Mouse (Mus musculus) cerebellum, postnatal 10 days (tissue): ENCODE measurements around the gene Pdzd8.

Experiments
- DNase-seq, 2 experiments: peaks; one replicate each; pipeline ENCODE4 v3.0.0; 2021; ENCODE audit warnings: mixed read lengths in 2 of 2

The Pdzd8 gene

DNA sequence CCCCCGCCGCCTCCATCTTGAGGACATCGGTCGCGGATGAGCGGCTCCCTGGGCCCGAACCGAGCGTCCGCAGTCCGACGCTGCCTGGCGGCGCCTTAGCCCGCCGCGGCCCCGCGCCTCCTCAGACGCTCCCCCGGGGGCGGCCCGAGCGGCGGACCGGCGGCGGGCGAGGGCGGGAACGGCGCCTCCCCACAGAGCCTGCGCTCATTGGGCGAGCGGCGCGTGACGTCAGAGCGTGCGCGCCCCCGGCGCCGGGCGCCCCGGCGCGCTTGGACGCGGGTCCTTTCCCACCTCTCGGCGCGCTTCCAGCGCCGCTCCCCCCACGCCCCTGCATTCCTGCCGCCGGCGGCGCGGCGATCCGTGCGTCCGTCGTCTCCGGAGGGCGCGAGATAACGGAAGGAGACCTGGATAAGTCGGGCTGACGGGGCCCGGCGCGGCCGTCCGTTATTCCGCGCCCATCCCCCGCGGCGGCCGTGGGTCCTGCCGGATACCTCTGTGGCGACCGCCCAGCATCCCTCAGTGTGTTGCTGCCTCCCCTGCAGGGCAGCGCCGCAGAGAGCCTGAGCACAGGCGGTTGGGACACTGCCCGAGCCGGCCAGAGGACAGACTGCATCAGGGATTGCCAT is at the start of gene Pdzd8:
TSS of gene Pdzd8 (minus strand) at position 123 of the 626 bp plus-strand sequence.
- DNase-seq, result peak; percentile 94 to 96

DNA sequence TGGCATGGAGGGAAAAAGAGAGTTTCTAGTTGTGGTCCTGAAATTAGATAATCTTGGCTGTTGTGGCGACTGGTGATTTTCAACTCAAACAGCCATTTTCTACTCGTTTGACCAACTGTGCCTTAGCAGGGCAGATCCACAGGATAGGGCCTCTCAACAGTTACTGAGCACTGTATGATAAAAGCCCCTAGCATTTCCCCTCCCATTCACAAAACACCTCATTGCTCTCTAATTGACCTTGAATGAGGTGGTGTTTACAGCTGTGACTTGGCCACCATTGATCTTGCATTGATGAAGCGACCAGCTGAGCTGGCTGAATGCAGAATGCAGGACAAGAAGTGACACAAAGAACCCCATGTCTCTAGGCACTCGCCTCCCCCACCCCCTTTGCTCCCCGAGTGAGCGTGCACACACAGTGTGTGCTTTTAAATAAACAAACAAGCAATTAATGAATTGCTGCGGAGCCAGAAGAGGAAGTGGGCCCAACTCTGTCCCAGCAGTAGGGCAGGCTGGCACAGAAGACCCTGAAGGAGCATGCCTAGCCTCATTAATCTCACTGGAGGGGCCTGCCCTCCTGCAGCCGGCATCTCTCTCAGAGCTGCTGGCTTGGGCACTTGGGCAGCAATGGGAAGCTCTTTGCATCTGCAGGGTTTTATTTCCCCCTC is 48.3 kb upstream of the Pdzd8 start:
- peak; percentile 50 to 60 for DNase-seq

DNA sequence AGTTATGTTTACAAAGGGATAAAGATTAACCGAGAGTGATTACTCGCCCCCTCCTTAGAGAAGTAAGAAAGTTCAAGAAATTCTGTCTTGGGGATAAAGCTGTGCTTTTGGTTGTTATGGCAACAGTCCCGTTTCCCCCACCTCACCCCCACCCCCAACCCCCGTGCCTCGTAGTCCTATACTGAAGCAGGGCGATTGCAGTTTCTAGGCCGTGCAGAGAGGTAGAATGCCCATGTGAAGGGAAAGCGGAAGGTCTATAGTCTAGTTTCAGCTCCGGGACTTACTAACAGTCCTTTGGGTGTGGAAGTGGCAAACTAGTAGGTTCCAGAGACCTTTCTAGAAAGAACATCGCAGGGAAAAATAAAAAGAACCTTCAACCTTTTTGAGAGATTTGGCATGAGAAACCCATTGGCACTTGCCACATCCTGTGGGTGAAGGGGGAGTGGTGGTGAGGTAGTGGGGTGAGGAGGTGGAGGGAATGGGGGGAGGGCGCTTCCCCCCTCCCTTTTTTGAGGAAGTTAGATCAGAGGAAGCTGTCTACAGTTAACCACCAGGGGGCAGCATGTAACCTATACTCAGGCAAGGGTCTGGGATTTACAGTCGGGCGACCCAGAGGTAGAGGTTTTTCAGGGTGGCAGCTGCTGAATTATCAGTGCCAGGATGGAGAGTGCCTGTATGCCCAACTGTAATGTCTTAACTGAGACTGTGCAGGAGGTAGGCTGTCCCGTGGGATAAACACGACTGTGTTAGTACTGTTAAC is 43.4 kb upstream of the Pdzd8 start:
- peak; percentile 89 to 94 for DNase-seq

DNA sequence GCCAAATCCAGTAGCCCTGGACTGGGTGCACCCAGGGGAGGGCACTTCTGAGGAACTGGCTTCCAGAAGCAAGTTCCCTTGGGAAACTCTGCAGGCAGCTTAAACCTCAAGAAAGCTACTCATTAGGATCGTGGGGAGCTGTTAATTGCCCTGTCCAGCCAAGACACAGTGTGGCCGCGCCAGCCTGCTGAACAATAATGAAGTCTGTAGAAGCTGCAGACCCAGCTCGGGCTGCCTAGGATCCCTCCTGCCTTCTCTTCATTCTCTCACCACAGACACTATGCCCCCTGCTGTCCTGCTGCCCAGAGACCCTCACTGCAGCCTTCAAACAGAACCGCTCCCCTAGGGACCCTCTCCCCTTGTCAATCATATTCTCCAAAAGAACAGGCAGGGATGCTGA is 42.8 kb upstream of the Pdzd8 start:
- DNase-seq, result peak in 1 of 2 experiments; percentile 22

DNA sequence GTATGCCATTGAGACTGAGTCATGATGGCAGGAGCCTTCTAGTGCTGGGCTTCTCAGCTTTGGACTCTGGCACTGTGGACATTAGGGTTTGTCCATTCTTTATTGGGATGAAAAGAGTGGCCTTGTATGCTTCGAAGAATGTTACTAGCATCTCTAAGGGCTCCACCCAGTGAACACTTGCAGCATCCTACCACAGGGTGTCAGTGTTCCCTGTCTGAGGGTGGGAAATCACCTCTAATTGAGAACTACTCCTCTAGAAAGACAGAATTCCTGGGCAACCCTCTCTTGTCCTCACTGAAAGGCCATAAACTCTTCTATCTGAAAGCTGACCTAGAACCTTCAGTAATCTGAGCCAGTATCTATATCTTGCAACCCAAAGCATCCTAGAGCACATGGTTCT is 41.6 kb upstream of the Pdzd8 start:
- DNase-seq, result peak; percentile 69 to 73

DNA sequence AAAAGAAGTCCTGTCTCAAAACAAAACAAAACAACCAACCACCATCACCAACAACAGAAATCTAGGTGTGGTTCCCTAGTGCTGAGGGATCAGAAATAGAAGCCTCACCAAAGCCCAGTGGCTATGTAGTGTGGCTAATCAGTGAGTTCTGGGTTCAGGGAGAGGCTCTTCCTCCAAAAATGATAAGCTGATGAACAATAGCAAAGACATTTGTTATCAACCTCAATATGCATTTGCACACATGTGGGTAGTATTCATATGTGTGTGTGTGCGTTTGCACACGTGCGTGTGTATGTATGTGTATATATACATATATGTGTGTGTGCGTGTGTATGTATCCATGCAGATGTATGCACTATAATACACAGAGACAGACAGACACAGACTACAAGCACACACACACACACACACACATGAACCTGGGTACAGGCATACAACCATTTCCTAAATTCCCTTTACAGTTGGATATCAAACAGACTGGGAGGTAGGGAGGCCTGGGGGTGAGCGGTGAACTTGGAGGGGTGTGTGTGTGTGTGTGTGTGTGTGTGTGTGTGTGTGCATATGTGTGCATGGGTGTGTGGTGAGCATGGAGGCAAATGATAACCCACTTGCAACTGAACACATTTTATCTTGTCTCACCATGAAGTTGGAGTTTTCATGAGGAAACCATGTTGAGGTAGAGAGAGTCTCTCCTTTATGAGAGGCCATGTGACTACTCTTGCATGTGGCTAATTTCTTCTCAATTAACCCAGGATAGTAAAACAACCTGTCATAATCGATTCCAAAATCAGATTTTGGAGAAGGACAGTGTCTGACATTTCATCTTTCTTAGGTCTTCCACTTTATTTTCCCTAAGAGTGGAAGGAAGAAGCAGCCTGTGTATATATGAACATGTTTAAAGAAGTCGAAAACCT is 39.3 kb upstream of the Pdzd8 start:
- no peak for DNase-seq

DNA sequence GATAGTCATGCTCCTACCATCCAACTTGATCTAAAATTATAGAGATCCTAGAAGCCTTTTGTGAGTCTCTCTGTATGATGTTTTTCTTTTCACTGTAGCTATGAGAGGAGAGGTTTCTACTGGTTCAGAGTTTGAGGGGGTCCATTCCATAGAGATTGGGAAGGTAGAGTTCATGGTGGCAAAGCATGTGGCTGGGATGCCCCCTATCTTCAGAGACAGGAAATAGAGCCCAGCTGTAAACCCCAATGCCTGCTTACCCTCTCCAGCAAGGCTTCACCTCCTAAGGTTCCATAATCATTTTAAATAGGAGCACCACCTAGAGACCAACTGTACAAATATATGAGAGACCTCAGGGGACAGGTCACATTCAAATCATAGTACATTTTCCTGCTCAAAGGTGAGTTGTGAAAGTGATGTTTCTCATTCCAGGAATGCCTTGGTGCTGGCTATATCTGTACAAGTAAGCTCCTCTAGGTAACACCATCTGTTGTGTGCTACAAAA is 36.9 kb upstream of the Pdzd8 start:
- DNase-seq, result no peak

DNA sequence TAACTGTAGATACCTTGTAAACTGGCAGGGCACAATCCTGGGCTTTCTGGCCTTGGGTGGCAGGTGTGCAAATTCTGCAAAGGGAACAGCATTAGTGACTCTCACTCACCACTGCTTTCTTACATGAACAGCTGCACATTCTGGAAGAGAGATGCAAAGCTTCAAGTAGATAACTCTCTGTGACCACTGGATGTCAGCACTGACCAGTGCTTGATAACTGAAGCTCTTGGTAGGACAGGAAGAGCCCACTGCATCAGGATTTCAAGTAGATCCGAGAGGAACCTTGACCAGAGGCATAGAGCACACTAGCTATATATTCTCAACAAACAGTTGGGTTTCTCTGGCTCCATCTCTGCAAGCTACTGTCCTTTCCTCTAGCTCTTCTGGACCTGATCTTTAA is 34.4 kb upstream of the Pdzd8 start:
- no peak for DNase-seq

DNA sequence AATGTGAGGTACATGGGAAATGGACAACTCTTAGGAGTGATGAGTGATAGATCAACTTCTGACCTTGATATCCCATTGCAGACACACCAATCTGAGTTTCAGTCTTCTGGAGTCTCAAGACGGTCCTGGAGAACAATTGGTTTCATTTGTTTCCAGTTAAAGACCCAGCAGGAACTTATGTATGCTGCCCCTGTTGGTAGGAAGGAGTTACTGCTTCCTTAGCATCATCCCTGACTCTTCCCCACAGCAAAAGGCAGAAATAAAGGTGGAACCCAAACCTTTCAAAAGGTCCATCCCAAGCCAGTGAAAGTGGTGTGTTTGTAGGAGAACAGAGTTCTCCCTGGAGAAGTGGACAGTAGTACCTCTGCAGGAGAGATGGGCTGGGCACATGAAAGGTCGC is 30.9 kb upstream of the Pdzd8 start:
- no peak for DNase-seq

DNA sequence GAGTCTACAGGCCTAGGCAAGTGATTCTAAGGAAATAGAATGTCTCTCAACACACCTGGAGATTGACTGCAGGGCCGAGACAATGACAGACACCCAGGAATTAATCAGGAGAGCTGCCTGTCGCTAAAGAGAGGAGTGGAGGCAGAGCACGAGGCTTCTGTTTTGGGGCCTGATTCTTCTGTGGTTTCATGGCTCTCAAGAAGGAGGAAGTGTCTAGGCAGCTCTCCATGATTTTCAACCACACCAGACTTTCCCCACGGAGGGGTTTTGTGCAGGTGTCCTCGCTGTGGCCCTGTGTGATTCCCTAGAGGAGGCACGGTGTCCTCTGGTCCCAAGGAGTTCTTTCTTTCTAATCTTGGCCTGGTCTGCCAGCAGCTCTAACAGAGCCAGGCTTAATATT is 29.4 kb upstream of the Pdzd8 start:
- DNase-seq, result no peak

DNA sequence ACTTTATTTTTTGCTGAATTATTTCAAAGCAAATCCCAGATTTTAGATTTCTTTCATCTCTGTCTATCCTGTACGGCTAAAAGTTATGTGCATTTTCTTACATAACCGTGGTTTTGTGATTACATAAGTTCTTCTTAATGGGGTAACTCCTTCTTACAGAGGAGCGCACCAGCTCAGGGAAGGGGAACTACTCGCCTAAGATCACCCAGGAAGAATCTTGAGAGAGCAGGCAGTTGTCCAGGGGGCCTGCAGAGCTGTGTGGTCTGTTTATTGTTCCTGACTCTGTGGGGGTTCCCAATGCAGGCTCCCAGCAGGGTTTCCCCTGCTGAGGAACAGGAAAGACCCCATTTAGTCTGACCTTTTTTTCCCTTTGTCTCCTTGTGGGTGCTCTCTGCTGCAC is 27.3 kb upstream of the Pdzd8 start:
- no peak for DNase-seq

DNA sequence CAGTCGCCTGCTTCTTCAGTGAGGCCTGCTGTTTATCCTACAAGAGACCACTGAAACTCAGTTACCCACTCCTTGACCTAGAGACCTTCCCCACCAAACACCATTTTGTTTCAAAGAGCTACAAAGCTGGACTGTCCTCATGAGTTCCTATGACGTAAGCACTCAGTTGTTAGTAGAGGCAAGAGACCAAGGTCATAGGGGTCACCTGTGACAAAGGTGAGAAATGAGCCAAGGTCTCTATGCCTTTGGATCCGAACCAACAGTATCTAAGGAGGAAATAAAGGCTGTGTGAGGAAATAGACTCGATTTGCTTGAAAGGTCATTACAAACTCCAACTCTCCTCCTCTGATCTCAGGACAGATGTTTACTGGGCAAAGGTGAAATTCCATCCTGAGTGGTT is 25.4 kb upstream of the Pdzd8 start:
- DNase-seq, result no peak

DNA sequence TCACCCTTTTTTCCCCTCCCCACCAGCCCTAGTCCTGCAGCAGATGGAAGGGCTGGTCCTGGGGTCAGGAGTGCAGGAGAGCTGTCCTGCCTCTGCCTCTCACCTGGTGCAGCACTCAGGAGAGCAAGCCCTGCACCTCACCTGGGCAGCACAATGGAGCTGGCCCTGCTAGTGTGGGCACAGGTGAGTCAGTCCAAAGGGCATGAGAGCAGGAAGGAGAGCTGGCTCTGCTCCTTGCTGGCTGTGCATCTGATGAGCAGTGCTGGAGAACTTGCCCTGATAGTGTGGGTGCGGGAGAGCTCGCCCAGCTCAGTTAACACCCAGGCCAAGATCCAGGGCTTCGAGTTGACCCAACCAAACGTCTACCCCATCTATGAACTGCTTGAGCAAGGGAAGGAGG is 22.3 kb upstream of the Pdzd8 start:
- DNase-seq, result no peak

DNA sequence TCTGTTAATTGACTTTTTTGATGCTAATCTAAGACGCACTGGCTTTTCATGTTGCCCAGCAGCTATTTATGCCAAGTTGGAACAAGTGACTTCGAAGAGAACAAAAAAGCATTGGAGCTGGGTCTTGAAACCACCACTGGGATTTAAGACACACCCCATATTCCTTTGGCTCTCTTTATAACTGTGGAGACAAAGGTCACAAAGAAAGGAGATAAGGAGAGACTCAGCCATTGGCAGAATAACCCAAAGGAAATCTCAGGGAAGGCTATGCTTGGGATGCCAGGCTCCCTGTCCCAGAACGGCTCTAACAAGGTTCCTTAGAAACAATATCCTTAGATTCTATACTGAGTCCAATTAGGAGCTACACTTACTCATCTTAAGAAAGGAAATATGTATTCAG is 21.1 kb upstream of the Pdzd8 start:
- no peak for DNase-seq

DNA sequence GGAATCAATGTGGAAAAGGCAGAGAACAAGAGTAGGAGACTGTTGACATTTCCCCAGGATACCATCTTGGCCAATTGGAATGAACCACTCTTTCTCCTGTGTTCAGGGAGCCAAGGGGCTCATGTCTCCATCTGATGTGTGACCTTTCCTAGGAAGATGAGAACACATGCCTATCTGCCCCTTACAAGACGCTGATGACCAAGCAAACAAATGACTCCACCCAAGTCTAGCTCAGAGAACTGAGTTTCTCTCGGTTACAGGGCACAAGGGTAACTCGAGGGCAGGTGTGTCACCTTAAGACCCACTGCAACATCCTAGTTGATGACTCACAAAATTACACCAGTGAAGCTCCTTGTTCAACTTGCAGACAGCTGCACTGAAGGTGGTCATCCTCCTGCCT is 18.1 kb upstream of the Pdzd8 start:
- no peak for DNase-seq

DNA sequence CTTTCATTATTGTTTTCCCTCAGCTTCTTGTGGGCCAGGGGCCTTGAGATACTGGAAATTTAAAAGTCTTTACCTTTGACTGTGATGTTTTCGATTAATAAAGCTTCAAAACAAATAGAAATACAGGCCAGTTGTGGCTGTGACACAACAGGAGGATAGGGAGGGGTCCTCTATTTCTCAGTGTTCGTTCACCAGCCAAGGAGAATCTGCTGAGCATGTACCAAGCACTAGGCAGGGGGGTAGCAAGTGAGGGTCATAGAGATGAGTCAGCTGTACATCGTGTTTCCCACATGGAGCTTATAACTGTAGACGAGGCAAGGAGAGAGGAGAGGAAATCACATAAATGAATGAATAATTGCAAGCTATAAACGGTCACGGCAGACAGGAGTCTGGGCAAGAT is 17.1 kb upstream of the Pdzd8 start:
- no peak for DNase-seq

DNA sequence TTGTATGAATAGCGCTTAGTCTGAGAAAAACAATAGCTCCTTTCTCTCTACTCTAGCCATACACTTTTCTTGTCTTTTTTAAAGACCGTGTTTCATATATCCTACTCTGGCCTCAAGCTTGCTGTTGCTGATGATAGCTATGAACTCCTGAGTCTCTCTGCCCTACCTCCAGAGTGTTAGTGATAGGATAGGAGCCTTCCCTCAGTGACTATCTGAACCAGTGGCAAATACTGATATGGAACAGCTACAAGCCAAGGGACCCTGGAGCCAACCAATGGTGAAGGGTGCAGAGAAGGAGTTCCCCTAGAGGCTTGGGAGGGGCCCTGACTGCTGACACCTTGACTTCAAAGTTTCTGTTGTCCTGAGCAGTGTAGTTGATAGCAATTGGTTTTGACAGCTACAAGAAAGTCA is 14.9 kb upstream of the Pdzd8 start:
- no peak for DNase-seq

DNA sequence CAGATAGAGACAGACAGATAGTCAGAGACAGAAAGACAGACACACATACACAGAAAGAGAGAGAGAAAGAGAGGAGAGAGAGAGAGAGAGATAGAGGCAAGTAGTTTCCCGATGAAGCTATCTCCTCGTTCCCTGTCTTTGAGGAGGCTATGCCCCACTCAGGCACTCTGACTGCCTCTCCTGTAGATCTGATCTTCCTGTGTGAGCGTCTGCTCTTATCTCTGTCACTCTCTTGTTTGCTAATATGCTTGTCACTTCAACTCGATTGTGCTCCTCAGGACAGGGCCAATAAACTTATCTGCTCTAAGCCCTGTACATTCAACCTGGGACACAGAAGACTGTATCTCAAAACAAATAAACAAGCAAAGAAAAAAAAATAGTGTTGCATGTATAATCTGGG is 13.6 kb upstream of the Pdzd8 start:
- DNase-seq, result no peak

DNA sequence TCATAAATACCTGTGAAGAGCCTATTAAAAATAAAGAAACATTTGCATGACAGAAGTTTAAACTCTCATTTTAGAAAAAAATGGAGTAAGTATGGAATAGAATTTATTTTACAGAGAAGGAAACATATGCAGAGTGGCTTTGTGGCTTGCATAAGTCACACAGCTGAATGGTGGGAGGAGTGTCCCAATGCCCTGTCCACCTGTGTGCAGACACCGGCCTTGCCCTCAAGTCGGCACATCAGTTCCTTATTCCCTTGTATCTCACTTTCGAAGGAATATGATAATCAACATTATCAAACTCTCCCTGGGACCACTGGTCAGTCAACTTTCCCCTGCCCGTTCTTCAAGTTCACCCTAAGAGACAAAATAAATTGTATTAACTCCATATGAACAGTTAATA is 12.3 kb upstream of the Pdzd8 start:
- DNase-seq, result no peak

DNA sequence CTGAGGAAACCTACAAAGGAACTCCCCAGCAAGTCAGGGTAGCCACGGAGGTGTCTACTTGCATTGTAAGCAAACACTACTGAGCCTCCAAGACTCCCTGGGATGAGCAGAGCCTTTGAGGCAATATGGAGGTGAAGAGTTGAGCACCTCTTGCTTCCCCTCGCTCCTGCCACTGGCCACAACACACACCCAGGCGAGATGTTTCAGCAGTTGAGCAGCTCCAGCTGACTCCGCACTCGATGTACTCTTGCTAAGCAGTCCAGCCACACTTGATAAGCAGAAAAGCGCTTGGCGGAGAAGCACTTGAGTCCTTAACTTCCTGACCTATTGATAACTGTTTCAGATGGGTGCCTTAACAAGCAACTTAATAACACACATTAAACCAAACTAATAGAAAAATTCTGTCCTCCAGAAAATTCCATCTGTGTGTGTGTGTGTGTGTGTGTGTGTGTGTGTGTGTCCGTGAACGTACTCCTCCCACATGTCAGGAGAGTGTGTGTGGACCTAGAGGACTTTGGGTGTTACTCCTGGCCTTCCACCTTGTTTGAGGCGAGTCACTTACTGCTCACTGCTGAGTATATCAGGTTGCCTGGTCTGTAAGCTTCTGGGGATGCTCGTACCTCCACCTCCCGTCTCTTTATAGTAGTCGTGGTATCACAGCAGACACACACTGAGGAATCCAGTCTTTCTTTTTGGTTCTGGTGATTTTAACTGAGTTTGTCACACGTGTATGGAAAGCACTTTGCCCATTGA is 11.4 kb upstream of the Pdzd8 start:
- DNase-seq, result no peak

DNA sequence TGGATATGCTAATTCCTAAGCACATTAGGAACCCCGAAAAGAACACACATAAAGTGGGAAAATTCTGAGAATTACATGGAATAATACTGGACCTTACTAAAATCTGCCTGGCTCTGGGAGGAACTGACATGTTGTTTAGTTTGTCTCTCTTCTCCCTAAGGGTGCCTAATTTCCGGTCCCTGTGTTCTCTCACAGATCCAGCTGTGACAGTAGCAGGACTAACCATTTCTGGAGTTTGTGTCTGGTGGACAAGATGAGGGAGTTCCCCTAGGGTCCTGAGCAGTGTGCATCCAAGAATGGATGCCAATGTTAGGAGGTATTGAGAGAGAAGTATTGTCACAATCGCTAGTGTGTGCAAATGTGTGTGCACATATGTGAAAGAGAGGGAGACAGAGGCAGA is 10.8 kb upstream of the Pdzd8 start:
- no peak for DNase-seq

DNA sequence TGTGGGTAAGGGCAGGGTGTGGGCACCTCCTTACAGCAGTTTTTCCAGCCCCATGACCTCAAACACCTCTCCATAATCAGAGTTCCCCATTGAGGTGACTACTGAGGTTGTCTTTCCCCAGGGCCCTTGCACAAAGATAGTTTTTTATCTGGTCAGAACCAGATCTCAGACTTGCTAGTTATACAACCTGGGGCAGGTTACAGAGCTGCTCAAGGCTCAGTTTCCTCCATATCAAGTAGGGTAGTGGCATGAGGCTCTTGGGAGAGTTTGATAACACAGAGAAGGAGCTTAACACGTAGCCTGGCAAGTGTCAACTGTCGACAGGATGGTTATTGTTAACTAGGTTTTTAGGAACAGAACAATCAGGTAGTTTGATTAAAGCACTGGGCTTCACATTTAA is 9.3 kb upstream of the Pdzd8 start:
- no peak for DNase-seq
